Mouse (Mus musculus) embryonic facial prominence, embryonic 14.5 days (tissue): Measurements from ENCODE around the gene Pde4b. TPM values are rescaled to one million over a fixed set of nuclear protein-coding genes. Genes with fewer than 3 reads are reported as not detected.

ENCODE experiments used
- ATAC-seq: fragments of 200-750 bp; cut with Nextera tagmentation; 2 replicates; pipeline ENCODE4 v1.8.0; 2017; ENCODE audit warnings: low read depth, moderate number of reproducible peaks, moderate TSS enrichment
- DNase-seq: peaks from one replicate; pipeline ENCODE4 v3.0.0-alpha.2; 2015; ENCODE audit warnings: low spot score
- H3K27ac ChIP-seq: fragments of 300-500 bp; sonication (generic); replicated peaks from 2 replicates; pipeline ENCODE4 v1.5.1; 2014; ENCODE audit warnings: low read depth, mild to moderate bottlenecking, low read length, moderate library complexity
- H3K27me3 ChIP-seq: fragments of 300-500 bp; sonication (generic); replicated peaks from 2 replicates; pipeline ENCODE4 v1.6.1; 2014; ENCODE audit warnings: low read length; ENCODE audit not compliant: control insufficient read depth, insufficient read depth
- H3K36me3 ChIP-seq: fragments of 300-500 bp; sonication (generic); 2 replicates; pipeline ENCODE4 v1.6.1; 2014; ENCODE audit warnings: low read length, mixed read lengths; ENCODE audit not compliant: control insufficient read depth, insufficient read depth
- H3K4me1 ChIP-seq: fragments of 300-500 bp; sonication (generic); 2 replicates; pipeline ENCODE4 v1.6.1; 2014; ENCODE audit warnings: antibody characterized with exemption, low read length; ENCODE audit not compliant: control insufficient read depth, insufficient read depth
- H3K4me2 ChIP-seq: fragments of 300-500 bp; sonication (generic); 2 replicates; pipeline ENCODE4 v1.6.1; 2014; ENCODE audit warnings: low read depth, mild to moderate bottlenecking, low read length, moderate library complexity, mixed read lengths
- H3K4me3 ChIP-seq: fragments of 300-500 bp; sonication (generic); 2 replicates; pipeline ENCODE4 v1.5.1; 2014; ENCODE audit warnings: low read depth, mild to moderate bottlenecking, low read length
- H3K9ac ChIP-seq: fragments of 300-500 bp; sonication (generic); 2 replicates; pipeline ENCODE4 v1.6.1; 2014; ENCODE audit warnings: low read depth, mild to moderate bottlenecking, low read length, moderate library complexity, mixed read lengths
- H3K9me3 ChIP-seq: fragments of 300-500 bp; sonication (generic); 2 replicates; pipeline ENCODE4 v1.6.1; 2016; ENCODE audit warnings: low read length; ENCODE audit not compliant: control insufficient read depth
- WGBS: fragments of 180-500 bp; shearing (Covaris S2); extraction: QIAGEN DNeasy Blood & Tissue Kit; methylation state at CpG from one replicate; pipeline ENCODE4 v1.1.7; 2014; 5-methylcytosine and 5-hydroxymethylcytosine counted together
- polyA plus RNA-seq: library from polyadenylated mRNA; unstranded; fragments of >200 nt; fragmentation: Nextera tagmentation; extraction: Ambion mirVana; gene quantifications from 2 replicates; pipeline ENCODE4 v1.2.1, GENCODE M21; 2014

Pde4b gene
- polyA plus RNA-seq, 1 experiment from 2014 or later = 19.4 TPM

GRCm38 (mm10) chr4:102622977-102623376 lies 535.6 kb downstream of the Pde4b start:
- WGBS = 68% methylated on average over 5 of the region's 5 CpGs
- peak; percentile 35 for DNase-seq
- no peak overlapping the region for H3K4me3 ChIP-seq

GRCm38 (mm10) chr4:102623789-102624611 lies 536.7 kb downstream of the Pde4b start:
- WGBS = 82% methylated on average over 4 of the region's 4 CpGs
- no peak for DNase-seq
- Histone ChIP-seq H3K4me1 (no peaks in the 10 kb centered on the region), H3K9me3 (no peaks in the 10 kb centered on the region), H3K27ac (no peak overlapping the region), H3K4me3 (no peak overlapping the region), H3K9ac (no peak overlapping the region), H3K4me2 (no peak overlapping the region), H3K27me3 (no peaks in the 10 kb centered on the region), H3K36me3 (no peaks in the 10 kb centered on the region)
- ATAC-seq = no peak

More at GRCm38 (mm10) chr4:102622977-102623376, 535.6 kb downstream of the Pde4b start:
- H3K36me3 ChIP-seq = no peaks in the 10 kb centered on the region
- H3K4me2 ChIP-seq = no peak overlapping the region
- H3K9me3 ChIP-seq = no peaks in the 10 kb centered on the region
- H3K27ac ChIP-seq = no peak overlapping the region
- no peak overlapping the region for H3K9ac ChIP-seq
- H3K27me3 ChIP-seq = no peaks in the 10 kb centered on the region
- peak; percentile 76; the same call in 1 of the 2 replicates for ATAC-seq
- H3K4me1 ChIP-seq = no peaks in the 10 kb centered on the region

- no peak overlapping the region for H3K27ac ChIP-seq
- H3K4me3 ChIP-seq = no peak overlapping the region
- 77% methylated on average over 8 of the region's 8 CpGs for WGBS
- no peak overlapping the region for H3K9ac ChIP-seq
- no peak overlapping the region for H3K4me2 ChIP-seq
- H3K9me3 ChIP-seq = no peaks in the 10 kb centered on the region
- H3K4me1 ChIP-seq = no peaks in the 10 kb centered on the region
- DNase-seq (no peak), ATAC-seq (no peak)
- no peaks in the 10 kb centered on the region for H3K27me3 ChIP-seq
- no peaks in the 10 kb centered on the region for H3K36me3 ChIP-seq
These were observed 537.6 kb downstream of the Pde4b start for GRCm38 (mm10) chr4:102624937-102625336.

- WGBS = 89% methylated on average over 4 of the region's 4 CpGs
- ATAC-seq = no peak
- Histone ChIP-seq H3K4me1 (no peaks in the 10 kb centered on the region), H3K36me3 (no peaks in the 10 kb centered on the region), H3K9me3 (no peaks in the 10 kb centered on the region), H3K4me3 (no peak overlapping the region), H3K9ac (no peak overlapping the region), H3K4me2 (no peak overlapping the region), H3K27ac (no peak overlapping the region), H3K27me3 (no peaks in the 10 kb centered on the region)
- no peak for DNase-seq
These were observed 540.5 kb downstream of the Pde4b start for GRCm38 (mm10) chr4:102627799-102628198.

GRCm38 (mm10) chr4:102629621-102630020 lies 542.3 kb downstream of the Pde4b start:
- Histone ChIP-seq H3K36me3 (no peaks in the 10 kb centered on the region), H3K4me1 (peaks cover 1% of the 10 kb centered on the region; the same call in 1 of the 2 replicates), H3K27me3 (no peaks in the 10 kb centered on the region), H3K27ac (no peak overlapping the region), H3K4me2 (no peak overlapping the region), H3K9me3 (no peaks in the 10 kb centered on the region), H3K9ac (no peak overlapping the region), H3K4me3 (no peak overlapping the region)
- 77% methylated on average over 4 of the region's 4 CpGs for WGBS
- no peak for DNase-seq
- no peak for ATAC-seq

- ATAC-seq (no peak), DNase-seq (no peak)
- Histone ChIP-seq H3K36me3 (no peaks in the 10 kb centered on the region), H3K4me1 (peaks cover 7% of the 10 kb centered on the region; the same call in 1 of the 2 replicates), H3K27ac (no peak overlapping the region), H3K9ac (no peak overlapping the region), H3K9me3 (no peaks in the 10 kb centered on the region), H3K27me3 (no peaks in the 10 kb centered on the region), H3K4me3 (no peak overlapping the region), H3K4me2 (no peak overlapping the region)
- WGBS = 51% methylated on average over 6 of the region's 6 CpGs
These were observed 542.9 kb downstream of the Pde4b start for GRCm38 (mm10) chr4:102630261-102630660.

GRCm38 (mm10) chr4:102631624-102632023 lies 544.3 kb downstream of the Pde4b start:
- no peak overlapping the region for H3K4me3 ChIP-seq
- 0 out of 2 replicates have a peak overlapping the region, but pooled peaks have one; percentile 31 for H3K9ac ChIP-seq
- no peaks in the 10 kb centered on the region for H3K27me3 ChIP-seq
- DNase-seq (peak; percentile 62), ATAC-seq (no peak; the same call in 1 of the 2 replicates)
- no peaks in the 10 kb centered on the region for H3K36me3 ChIP-seq
- H3K9me3 ChIP-seq = no peaks in the 10 kb centered on the region
- H3K4me2 ChIP-seq = no peak overlapping the region
- no peak overlapping the region for H3K27ac ChIP-seq
- WGBS = 39% methylated on average over 3 of the region's 3 CpGs
- H3K4me1 ChIP-seq = peaks cover 7% of the 10 kb centered on the region; the same call in 1 of the 2 replicates

- ATAC-seq (no peak), DNase-seq (no peak)
- H3K4me3 ChIP-seq = no peak overlapping the region
- no peak overlapping the region for H3K9ac ChIP-seq
- H3K4me2 ChIP-seq = no peak overlapping the region
- WGBS = 92% methylated on average over 5 of the region's 5 CpGs
- H3K27me3 ChIP-seq = no peaks in the 10 kb centered on the region
- H3K27ac ChIP-seq = no peak overlapping the region
- no peaks in the 10 kb centered on the region for H3K36me3 ChIP-seq
- H3K4me1 ChIP-seq = peaks cover 7% of the 10 kb centered on the region; the same call in 1 of the 2 replicates
- no peaks in the 10 kb centered on the region for H3K9me3 ChIP-seq
These were observed 545.9 kb downstream of the Pde4b start for GRCm38 (mm10) chr4:102633241-102633640.

GRCm38 (mm10) chr4:102635258-102635657 lies 547.9 kb downstream of the Pde4b start:
- H3K36me3 ChIP-seq = no peaks in the 10 kb centered on the region
- no peak overlapping the region for H3K27ac ChIP-seq
- DNase-seq = peak; percentile 89

More at GRCm38 (mm10) chr4:102635258-102635657, 547.9 kb downstream of the Pde4b start:
- Histone ChIP-seq H3K9ac (no peak overlapping the region), H3K4me2 (no peak overlapping the region), H3K4me1 (peaks cover 7% of the 10 kb centered on the region; the same call in 1 of the 2 replicates), H3K9me3 (no peaks in the 10 kb centered on the region), H3K27me3 (no peaks in the 10 kb centered on the region), H3K4me3 (no peak overlapping the region)
- WGBS = 26% methylated on average over 9 of the region's 9 CpGs
- peak; percentile 78 for ATAC-seq
